Mouse (Mus musculus): Measurements from ENCODE around the gene Zswim8.
A peak's percentile ranks its signal among the peaks of the same experiment; 100 is the strongest.

The Zswim8 gene

DNA sequence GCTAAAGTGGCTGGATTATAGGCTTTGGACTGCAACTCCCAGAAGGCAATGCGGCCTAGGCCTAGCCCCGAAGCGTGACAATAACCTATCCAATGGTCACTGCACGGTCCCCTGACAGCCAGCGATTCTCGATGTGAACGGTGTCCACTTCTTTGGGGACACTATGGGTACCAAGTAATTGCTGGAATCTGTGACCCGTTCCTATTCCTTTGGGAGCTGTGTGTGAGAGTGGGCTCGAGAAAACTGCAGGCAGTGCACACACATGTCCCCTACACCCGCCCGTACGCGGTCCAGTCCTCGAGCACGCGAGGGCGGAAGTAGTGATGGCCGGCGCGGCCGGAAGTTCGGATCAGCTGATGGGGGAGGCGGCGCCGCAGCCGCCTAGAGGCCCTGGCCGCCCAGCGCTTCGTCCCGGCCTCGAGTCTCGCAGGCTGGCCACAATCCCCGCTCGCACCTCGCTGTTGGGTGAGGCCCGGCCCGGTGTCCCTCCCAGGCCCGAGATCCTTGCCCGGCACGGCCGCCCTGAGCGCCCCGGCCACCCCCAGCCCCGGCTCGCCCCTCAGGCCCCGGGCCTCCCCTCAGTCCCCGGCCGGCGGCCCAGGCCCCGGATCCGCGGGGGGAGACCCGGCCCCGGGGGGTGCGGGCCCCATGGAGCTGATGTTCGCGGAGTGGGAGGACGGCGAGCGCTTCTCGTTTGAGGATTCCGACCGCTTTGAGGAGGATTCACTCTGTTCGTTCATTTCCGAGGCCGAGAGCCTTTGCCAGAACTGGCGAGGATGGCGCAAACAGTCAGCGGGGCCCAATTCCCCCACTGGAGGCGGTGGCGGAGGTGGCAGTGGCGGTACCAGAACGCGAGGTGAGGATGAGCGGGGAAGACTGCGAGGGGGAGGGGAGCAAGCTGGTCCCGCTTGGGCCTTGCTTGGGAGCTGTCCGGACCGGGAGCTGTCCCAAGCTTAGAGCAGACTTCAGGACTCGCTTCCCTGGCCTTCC, at the start of gene Zswim8:
Gene Zswim8, plus strand, starts transcription at position 352 of the 990 bp plus-strand sequence.
- peak; percentile 93 to 94 for DNase-seq (ENCODE audit: low spot score in 2 of 2)

DNA sequence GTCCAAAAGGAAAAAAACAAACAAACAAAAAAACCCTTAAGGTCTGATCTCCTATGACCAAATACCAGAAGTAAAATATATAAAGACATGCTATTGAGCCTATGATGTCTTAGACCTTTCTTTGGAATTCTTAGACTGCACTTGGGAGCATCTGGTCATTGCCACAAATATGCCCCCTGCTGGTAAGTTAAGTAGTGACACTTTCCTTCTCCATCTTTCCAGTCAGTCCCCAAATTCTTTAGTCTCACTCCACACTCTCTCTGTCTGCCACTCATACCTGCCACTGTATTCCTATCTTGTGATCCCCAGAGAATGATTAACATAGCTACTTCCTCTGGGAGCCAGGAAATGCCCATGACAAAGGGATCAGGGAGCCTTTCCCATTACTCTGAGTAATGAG, 49.0 kb upstream of the Zswim8 start:
- peak; percentile 38 to 72 for DNase-seq (ENCODE audit: low spot score in 2 of 2)

- DNase-seq (ENCODE audit: low spot score in 2 of 2) = no peak
Observed at GRCm38 (mm10) chr14:20658902-20659301, 48.5 kb upstream of the Zswim8 start.

DNA sequence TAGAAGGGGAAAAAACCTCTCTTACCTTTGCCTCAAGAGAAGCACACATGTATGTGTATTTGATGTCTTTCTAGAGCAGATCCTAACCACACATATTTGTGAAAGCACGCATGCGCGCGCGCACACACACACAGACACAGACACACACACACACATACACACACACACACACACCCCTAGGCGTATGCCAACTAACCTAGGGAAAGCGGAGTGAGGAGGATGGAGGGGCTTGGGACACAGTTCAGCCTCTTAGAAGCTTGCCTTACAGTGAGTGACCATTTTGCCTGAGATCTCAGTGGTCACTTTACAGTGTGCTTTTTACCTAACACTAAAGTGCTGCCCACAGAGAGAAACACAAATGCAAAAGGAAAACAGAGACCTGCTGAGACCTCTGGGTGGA, 47.7 kb upstream of the Zswim8 start:
- no peak for DNase-seq (ENCODE audit: low spot score in 2 of 2)

- peak; percentile 92 to 96 for DNase-seq (ENCODE audit: low spot score in 2 of 2)
Observed at GRCm38 (mm10) chr14:20660827-20661660, 46.3 kb upstream of the Zswim8 start.

- DNase-seq (ENCODE audit: low spot score in 2 of 2) = peak in 1 of 2 experiments; percentile 24
Observed at GRCm38 (mm10) chr14:20661661-20662331, 45.6 kb upstream of the Zswim8 start.

DNA sequence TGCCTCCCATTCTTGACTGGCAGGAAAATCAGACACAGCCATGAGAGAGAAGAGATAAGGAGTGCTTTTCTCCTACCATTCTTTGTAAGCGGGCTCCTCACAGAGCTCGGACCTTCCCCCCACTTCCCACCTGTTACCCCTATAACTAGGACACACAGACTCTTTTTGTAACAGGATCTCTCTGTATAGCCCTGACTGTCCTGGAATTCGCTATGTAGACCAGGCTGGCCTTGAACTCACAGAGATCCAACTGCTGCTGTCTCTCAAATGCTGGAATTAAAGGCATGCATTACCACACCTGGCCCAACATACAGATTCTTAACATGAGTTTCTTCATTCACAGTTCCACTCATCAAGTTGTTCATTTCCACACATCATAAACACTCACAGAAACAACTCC, 44.6 kb upstream of the Zswim8 start:
- DNase-seq (ENCODE audit: low spot score in 2 of 2) = no peak

GRCm38 (mm10) chr14:20663601-20664000, 43.8 kb upstream of the Zswim8 start:
- no peak for DNase-seq (ENCODE audit: low spot score in 2 of 2)

GRCm38 (mm10) chr14:20664436-20664835, 42.9 kb upstream of the Zswim8 start:
- DNase-seq (ENCODE audit: low spot score in 2 of 2) = no peak

GRCm38 (mm10) chr14:20667469-20667868, 39.9 kb upstream of the Zswim8 start:
- no peak for DNase-seq (ENCODE audit: low spot score in 2 of 2)

DNA sequence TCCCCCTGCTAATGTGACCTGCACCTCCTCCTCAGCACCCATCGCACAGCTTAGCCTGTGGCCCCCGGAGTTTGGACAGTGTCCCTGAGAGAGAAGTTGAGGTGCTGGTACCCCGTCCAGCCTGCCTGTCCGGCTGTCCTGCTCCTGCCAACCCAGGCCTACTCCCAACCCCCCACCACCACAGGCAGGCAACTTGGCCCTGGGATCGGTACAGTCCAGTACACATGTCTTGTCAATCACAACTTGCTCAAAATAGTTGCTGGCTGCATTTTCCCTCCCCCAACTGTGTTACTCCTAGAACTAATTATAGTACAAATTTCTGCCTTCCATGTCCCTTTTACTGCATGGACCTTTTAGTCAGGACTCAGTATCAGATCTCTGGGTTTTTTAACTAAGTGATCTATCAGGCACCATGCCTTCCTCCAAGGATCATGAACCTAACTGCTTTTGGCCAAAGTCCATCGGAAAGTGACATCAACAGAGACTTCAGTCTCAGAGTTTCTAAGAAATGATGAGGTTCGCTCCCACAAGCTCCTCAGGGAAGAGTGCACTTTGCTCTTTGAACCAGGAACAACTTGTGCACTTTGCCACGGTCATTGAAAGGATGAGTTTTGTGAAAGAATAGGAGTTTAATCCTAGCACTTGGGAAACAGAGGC, 39.1 kb upstream of the Zswim8 start, which contains the start of gene Synpo2l:
Gene Synpo2l, minus strand, starts transcription at position 201 of the 657 bp plus-strand sequence.
- DNase-seq (ENCODE audit: low spot score in 2 of 2) = no peak

GRCm38 (mm10) chr14:20672990-20673389, 34.4 kb upstream of the Zswim8 start:
- DNase-seq (ENCODE audit: low spot score in 2 of 2) = no peak

GRCm38 (mm10) chr14:20673735-20674063, 33.7 kb upstream of the Zswim8 start:
- DNase-seq (ENCODE audit: low spot score in 2 of 2) = peak in 1 of 2 experiments; percentile 58

GRCm38 (mm10) chr14:20674064-20674833, 33.1 kb upstream of the Zswim8 start, which contains the start of gene Sec24c:
Gene Sec24c, plus strand, starts transcription at chr14:20674308.
- peak; percentile 95 to 97 for DNase-seq (ENCODE audit: low spot score in 2 of 2)

DNA sequence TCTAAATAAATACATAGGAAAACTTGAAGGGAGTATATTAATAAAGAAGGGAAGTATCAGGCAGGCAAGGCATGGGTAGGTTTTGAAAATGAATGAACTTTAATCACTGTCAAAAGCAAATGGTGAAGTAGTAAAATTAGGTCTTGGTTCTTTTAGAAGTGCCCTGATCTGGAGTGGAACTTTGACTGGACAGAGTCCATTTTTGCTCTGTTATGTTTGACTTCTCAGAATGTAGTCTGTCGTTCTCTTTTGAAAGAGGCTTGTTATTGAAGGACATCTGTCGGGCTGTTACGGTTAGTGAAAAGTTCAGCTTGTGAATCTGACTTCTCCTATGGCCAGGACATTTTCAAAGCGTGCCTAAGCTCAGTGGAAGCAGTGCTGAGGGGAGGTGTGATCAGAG, 29.4 kb upstream of the Zswim8 start:
- DNase-seq (ENCODE audit: low spot score in 2 of 2) = no peak

DNA sequence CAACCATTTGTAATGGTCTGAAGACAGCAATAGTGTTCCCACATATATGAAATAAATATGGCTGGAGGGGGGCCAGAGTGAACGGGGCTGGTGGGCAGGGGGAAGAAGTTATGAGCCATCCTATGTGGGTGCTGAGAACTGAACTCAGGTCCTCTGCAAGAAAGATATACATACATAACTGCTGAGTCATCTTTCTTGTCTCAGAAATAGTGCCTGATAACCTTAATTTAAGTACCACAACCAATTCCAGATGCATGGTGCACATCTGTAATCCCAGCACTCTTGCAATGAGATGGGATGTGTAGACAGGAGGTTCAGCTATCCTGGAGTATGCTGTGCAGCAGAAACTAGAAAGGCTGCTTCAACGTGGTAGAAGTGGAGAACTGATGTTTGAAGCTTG, 25.6 kb upstream of the Zswim8 start:
- no peak for DNase-seq (ENCODE audit: low spot score in 2 of 2)

DNA sequence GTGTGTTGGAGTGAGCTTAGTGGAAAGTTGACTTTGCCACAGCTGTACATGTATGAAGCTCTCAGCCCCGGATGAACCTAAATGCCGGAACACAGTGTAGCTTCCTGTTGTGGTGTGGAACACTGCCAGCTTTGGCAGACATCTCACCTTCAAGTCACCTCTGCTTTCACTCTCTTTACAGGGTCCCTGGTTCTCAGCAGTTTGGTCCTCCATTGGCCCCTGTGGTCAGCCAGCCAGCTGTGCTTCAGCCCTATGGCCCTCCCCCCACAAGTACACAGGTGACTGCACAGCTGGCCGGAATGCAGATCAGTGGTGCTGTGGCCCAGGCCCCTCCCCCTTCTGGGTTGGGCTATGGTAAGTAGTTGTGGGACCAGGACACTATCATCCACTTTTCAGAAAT, 24.9 kb upstream of the Zswim8 start:
- no peak for DNase-seq (ENCODE audit: low spot score in 2 of 2)

DNA sequence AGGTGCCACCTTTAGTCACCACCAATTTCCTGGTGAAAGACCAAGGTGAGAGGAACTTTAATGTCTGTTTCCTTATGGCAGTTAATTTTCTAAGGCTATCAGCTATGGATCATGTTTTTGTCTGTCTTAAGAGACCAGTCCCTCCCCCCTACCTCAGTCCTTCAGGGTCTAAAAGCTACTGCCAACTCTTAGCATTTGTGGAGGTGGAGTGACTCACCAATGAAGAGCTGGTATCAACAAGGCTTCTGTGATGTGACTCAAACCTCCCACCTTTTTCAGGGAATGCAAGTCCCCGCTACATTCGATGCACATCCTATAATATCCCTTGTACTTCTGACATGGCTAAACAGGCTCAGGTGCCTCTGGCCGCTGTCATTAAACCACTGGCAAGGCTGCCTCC, 20.8 kb upstream of the Zswim8 start:
- peak in 1 of 2 experiments; percentile 28 for DNase-seq (ENCODE audit: low spot score in 2 of 2)

- DNase-seq (ENCODE audit: low spot score in 2 of 2) = no peak
Observed at GRCm38 (mm10) chr14:20689009-20689408, 18.3 kb upstream of the Zswim8 start.

GRCm38 (mm10) chr14:20691772-20692171, 15.6 kb upstream of the Zswim8 start:
- no peak for DNase-seq (ENCODE audit: low spot score in 2 of 2)
